Mouse (Mus musculus) spleen, adult 18-20 months (tissue): Measurements from ENCODE around the gene Pnma1.
A peak's percentile ranks its signal among the peaks of the same experiment; 100 is the strongest.

Experiments used
- DNase-seq, 2 experiments: peaks; one replicate each; pipeline ENCODE4 v3.0.0; 2022; ENCODE audit warnings: mixed read lengths in 2 of 2

Gene Pnma1

GRCm38 (mm10) chr12:84152352-84153190 is 4.3 kb upstream of the Pnma1 start:
- no peak for DNase-seq

- no peak for DNase-seq
Observed at GRCm38 (mm10) chr12:84151911-84152310, 3.6 kb upstream of the Pnma1 start.

GRCm38 (mm10) chr12:84150976-84151375 is 2.7 kb upstream of the Pnma1 start:
- DNase-seq, result no peak

GRCm38 (mm10) chr12:84149971-84150370 is 1.7 kb upstream of the Pnma1 start:
- no peak for DNase-seq

- no peak for DNase-seq
Observed at GRCm38 (mm10) chr12:84148622-84149012, 328 bp upstream of the Pnma1 start.

GRCm38 (mm10) chr12:84142281-84143050 is 5.8 kb downstream of the Pnma1 start:
- DNase-seq, result no peak

- no peak for DNase-seq
Observed at GRCm38 (mm10) chr12:84141271-84141670, 7.0 kb downstream of the Pnma1 start.

GRCm38 (mm10) chr12:84140135-84140534 is 8.2 kb downstream of the Pnma1 start:
- DNase-seq, result no peak

- no peak for DNase-seq
Observed at GRCm38 (mm10) chr12:84137131-84137530, 11.2 kb downstream of the Pnma1 start.

GRCm38 (mm10) chr12:84132265-84132664 is 16.0 kb downstream of the Pnma1 start:
- DNase-seq, result no peak

- no peak for DNase-seq
Observed at GRCm38 (mm10) chr12:84129931-84130330, 18.4 kb downstream of the Pnma1 start.

- no peak for DNase-seq
Observed at GRCm38 (mm10) chr12:84128576-84128975, 19.7 kb downstream of the Pnma1 start.

- no peak for DNase-seq
Observed at GRCm38 (mm10) chr12:84126899-84127298, 21.4 kb downstream of the Pnma1 start.

- DNase-seq, result no peak
Observed at GRCm38 (mm10) chr12:84125892-84126291, 22.4 kb downstream of the Pnma1 start.

- DNase-seq, result no peak
Observed at GRCm38 (mm10) chr12:84119584-84119983, 28.7 kb downstream of the Pnma1 start.

- peak; percentile 58 to 68 for DNase-seq
Observed at GRCm38 (mm10) chr12:84114153-84114994, 33.9 kb downstream of the Pnma1 start, which contains the start of gene Dnal1. Gene Dnal1, plus strand, starts transcription at chr12:84114366.

- no peak for DNase-seq
Observed at GRCm38 (mm10) chr12:84113676-84114075, 34.6 kb downstream of the Pnma1 start.

- no peak for DNase-seq
Observed at GRCm38 (mm10) chr12:84110814-84111213, 37.5 kb downstream of the Pnma1 start.

- DNase-seq, result no peak
Observed at GRCm38 (mm10) chr12:84109924-84110323, 38.4 kb downstream of the Pnma1 start.

GRCm38 (mm10) chr12:84107692-84108091 is 40.6 kb downstream of the Pnma1 start:
- DNase-seq, result no peak

- DNase-seq, result no peak
Observed at GRCm38 (mm10) chr12:84107012-84107411, 41.3 kb downstream of the Pnma1 start.

GRCm38 (mm10) chr12:84101493-84101845 is 46.8 kb downstream of the Pnma1 start:
- no peak for DNase-seq
